Mouse (Mus musculus) ES-E14 (cell line): Measurements from ENCODE around the gene Hjurp. TPM values are rescaled to one million over a fixed set of nuclear protein-coding genes. Genes with fewer than 3 reads are reported as not detected.

Experiments
- DNase-seq: peaks from one replicate; pipeline ENCODE4 v3.0.0-alpha.2; 2013; ENCODE audit warnings: low read depth, low spot score
- H3K27ac ChIP-seq: 2 replicates; pipeline ENCODE4 v1.5.1; 2012; ENCODE audit warnings: low read depth, mild to moderate bottlenecking, low read length, moderate library complexity, mixed read lengths; ENCODE audit not compliant: poor library complexity, insufficient read depth, severe bottlenecking
- H3K36me3 ChIP-seq: 2 replicates; pipeline ENCODE4 v1.6.1; 2012; ENCODE audit warnings: mild to moderate bottlenecking, low read length, moderate library complexity, mixed read lengths; ENCODE audit not compliant: control insufficient read depth, poor library complexity, insufficient read depth, severe bottlenecking
- H3K4me1 ChIP-seq, 2 experiments: fragments of 150-350 bp in 1 of 2; sonication (generic) in 1 of 2; 2 replicates each; pipeline ENCODE4 v1.6.1; 2012; ENCODE audit warnings: low read length in 2 of 2, mild to moderate bottlenecking in 1 of 2, mixed read lengths in 1 of 2; ENCODE audit not compliant: control insufficient read depth in 2 of 2, insufficient read depth in 2 of 2, poor library complexity in 1 of 2
- H3K4me3 ChIP-seq, 2 experiments: fragments of 150-350 bp in 1 of 2; sonication (generic) in 1 of 2; 2 replicates each; pipeline ENCODE4 v1.5.1; 2012; ENCODE audit warnings: low read length in 2 of 2, low read depth in 1 of 2, mild to moderate bottlenecking in 1 of 2, mixed read lengths in 1 of 2; ENCODE audit not compliant: insufficient read depth in 1 of 2, poor library complexity in 1 of 2, severe bottlenecking in 1 of 2
- H3K9ac ChIP-seq: 2 replicates; pipeline ENCODE4 v1.6.1; 2012; ENCODE audit warnings: low read depth, mild to moderate bottlenecking, low read length, mixed read lengths; ENCODE audit not compliant: poor library complexity, insufficient read depth, severe bottlenecking
- H3K9me3 ChIP-seq: fragments of 150-350 bp; sonication (generic); 2 replicates; pipeline ENCODE4 v1.6.1; 2012; ENCODE audit warnings: low read depth, mild to moderate bottlenecking, low read length; ENCODE audit not compliant: control insufficient read depth, insufficient read depth
- CHD2 ChIP-seq: IDR thresholded peaks from 2 replicates; pipeline ENCODE4 v1.6.1; 2014; ENCODE audit warnings: mild to moderate bottlenecking, low read depth, low read length, inconsistent platforms
- HCFC1 ChIP-seq: IDR thresholded peaks from 2 replicates; pipeline ENCODE4 v1.6.1; 2012; ENCODE audit warnings: low read length, inconsistent platforms, borderline replicate concordance; ENCODE audit not compliant: insufficient read depth
- MAFK ChIP-seq: IDR thresholded peaks from 2 replicates; pipeline ENCODE4 v1.6.1; 2014; ENCODE audit warnings: mild to moderate bottlenecking, low read depth, low read length, inconsistent platforms; ENCODE audit not compliant: insufficient read depth
- ZC3H11A ChIP-seq: IDR thresholded peaks from 2 replicates; pipeline ENCODE4 v1.6.1; 2012; ENCODE audit warnings: low read depth, mild to moderate bottlenecking, inconsistent platforms, low read length, borderline replicate concordance
- ZNF384 ChIP-seq: IDR thresholded peaks from 2 replicates; pipeline ENCODE4 v1.6.1; 2012; ENCODE audit warnings: low read depth, low read length, inconsistent platforms
- in situ Hi-C, 2 experiments: fragments of 600-800 bp; cut with MboI; formaldehyde crosslinking; loops; one replicate each; pipeline ENCODE4 v1.15.1; 2025; ENCODE audit warnings: low sequenced_read_pairs in 2 of 2, inconsistent platforms in 1 of 2; ENCODE audit not compliant: unreplicated experiment in 2 of 2
- total RNA-seq: library from RNA; depleted of rRNA; stranded (reverse); fragments of 300-350 nt; gene quantifications from 2 replicates; pipeline ENCODE4 v1.2.3, GENCODE M21; 2012

The Hjurp gene
- total RNA-seq, 1 experiment, result 168 TPM

DNA sequence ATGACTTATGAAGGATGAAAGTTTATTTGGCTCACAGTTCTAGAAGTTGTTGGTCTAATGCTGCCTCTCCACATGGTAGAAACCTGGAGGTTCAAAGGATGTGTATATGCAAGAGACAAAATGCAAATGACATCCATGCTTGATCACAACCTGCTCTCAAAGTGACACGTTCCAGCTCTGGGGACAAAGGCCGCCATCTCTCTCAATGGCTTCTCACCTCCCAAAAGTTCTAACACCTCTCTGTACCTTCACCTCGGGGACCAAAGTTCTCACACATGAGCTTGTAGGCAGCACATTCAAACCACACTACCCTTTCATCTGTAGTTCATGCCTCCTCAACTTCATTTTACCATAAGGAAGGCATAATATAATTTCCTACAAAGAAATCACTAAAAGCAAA, 59.9 kb downstream of the Hjurp start:
- Histone ChIP-seq H3K9ac (no peak overlapping the region), H3K4me3 (no peak overlapping the region), H3K27ac (no peak overlapping the region), H3K4me1 (no peaks in the 10 kb centered on the region), H3K36me3 (no peaks in the 10 kb centered on the region), H3K9me3 (no peaks in the 10 kb centered on the region)
- no peak for DNase-seq
- no peak for TF ChIP-seq HCFC1
- TF ChIP-seq MAFK, result no peak
- TF ChIP-seq ZC3H11A, result no peak
- TF ChIP-seq CHD2, result no peak
- no peak for TF ChIP-seq ZNF384
- in situ Hi-C loops, result no loop called here

DNA sequence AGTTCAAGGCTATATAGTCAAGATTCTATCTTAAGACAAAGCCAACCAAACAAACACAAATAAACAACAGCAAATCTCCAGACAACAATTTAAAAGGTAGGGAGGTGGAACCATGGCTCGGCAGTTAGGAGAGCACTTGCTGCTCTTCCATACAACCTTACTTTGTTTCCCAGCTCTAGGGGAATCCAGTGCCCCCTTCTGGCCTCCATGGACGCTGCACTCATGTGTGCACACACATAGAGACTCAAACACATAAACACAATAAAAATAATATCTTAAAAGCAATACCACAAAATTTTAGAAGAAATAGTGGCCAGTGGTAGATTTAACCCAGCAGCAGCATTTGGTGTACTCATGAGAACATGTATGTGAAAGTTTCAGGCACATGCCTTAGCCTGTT, 60.3 kb downstream of the Hjurp start:
- Histone ChIP-seq H3K27ac (no peak overlapping the region), H3K4me3 (no peak overlapping the region), H3K36me3 (no peaks in the 10 kb centered on the region), H3K4me1 (no peaks in the 10 kb centered on the region), H3K9ac (no peak overlapping the region), H3K9me3 (no peaks in the 10 kb centered on the region)
- in situ Hi-C loops, result no loop called here
- no peak for DNase-seq
- TF ChIP-seq CHD2 (no peak), ZC3H11A (no peak)

DNA sequence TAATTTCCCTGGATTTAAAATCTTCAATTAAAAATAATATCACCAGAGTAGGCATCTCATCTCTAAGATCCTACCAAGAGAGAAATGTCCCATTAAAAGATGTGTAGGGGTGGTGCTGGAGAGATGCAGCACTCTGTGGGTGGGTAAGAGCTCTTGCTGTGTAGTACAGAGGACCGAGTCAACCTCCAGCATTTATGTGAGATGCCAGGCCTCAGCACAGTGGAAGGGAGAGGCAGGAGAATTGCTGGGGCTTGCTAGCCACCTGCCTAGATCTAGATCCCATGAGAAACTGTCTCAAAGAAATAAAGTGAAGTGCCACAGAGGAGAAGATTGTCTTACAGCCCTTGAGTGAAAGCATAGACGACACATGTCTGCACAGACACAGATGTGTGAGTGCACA, 60.9 kb downstream of the Hjurp start:
- no peak for DNase-seq
- no peak overlapping the region for H3K4me3 ChIP-seq
- TF ChIP-seq ZNF384 (no peak), ZC3H11A (no peak), HCFC1 (no peak), MAFK (no peak), CHD2 (no peak)
- H3K9ac ChIP-seq, result no peak overlapping the region
- no peaks in the 10 kb centered on the region for H3K4me1 ChIP-seq
- no peaks in the 10 kb centered on the region for H3K36me3 ChIP-seq
- H3K27ac ChIP-seq, result no peak overlapping the region
- H3K9me3 ChIP-seq, result no peaks in the 10 kb centered on the region
- in situ Hi-C loops, result no loop called here

DNA sequence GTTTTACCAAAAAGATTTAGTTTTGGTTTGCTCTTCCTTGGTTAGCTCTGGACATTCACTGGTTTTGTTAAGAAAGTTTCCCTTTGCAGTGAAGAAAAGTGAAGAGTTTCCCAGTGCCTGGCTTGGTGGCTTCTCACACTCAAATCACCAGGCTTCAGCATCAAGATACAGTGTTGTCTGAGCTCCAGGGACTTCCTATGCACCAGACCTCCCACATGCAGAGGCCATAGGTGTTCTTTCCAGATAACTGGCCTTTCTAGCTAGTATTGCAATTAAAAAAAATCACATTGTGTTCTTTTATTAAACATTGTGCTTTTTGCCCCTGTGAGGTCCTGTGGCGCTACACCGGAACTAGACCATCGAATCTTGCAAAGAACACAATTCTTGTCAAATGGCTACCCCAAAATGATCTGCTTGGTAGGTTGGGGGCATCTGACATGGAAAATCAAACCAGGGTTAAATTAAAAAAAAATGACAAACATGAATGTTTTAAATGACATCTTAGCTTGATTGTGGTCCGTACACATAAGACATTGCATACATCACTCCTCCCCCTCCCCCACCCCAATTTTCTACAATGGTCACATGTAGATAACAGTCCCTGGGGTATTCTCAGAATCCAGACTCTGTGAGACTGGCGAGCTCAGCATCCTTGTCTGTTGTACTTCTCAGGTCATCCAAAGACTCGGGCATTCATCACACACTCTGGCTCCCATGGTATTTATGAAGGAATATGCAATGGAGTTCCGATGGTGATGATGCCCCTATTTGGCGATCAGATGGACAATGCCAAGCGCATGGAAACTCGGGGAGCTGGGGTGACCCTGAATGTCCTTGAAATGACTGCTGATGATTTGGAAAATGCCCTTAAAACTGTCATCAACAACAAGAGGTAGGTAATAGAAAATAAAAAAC, 61.7 kb downstream of the Hjurp start:
- no peak for TF ChIP-seq ZC3H11A
- in situ Hi-C loops, result no loop called here
- no peak for DNase-seq
- Histone ChIP-seq H3K4me3 (no peak overlapping the region), H3K36me3 (no peaks in the 10 kb centered on the region), H3K9me3 (no peaks in the 10 kb centered on the region), H3K4me1 (no peaks in the 10 kb centered on the region), H3K9ac (no peak overlapping the region), H3K27ac (no peak overlapping the region)

DNA sequence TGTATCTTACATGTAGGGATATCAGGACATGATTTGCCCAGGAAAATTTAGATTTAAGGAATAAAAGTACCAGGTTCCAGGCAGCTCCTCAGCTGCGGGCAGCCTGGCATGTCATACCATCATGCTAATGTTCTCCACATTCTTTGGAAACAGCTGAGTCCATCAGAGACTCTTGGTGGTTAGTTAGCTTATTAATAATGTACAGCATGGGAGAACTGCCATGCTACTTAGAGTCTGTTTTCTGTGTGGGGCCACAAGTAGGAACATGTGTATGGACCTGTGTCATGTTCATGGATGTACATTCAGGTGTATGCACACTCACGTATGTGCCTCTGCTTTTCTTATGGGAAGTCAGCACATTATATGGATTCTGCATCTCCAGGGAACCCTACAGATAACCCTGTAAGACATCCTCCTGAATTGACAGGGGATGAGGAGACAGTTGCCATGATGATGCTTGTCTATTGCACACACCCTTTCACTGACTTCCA, 62.9 kb downstream of the Hjurp start:
- H3K9me3 ChIP-seq, result no peaks in the 10 kb centered on the region
- in situ Hi-C loops, result no loop called here

More for the DNA sequence above, 62.9 kb downstream of the Hjurp start:
- H3K27ac ChIP-seq, result no peak overlapping the region
- no peaks in the 10 kb centered on the region for H3K4me1 ChIP-seq
- TF ChIP-seq MAFK (no peak), ZC3H11A (no peak), ZNF384 (no peak), HCFC1 (no peak), CHD2 (no peak)
- no peaks in the 10 kb centered on the region for H3K36me3 ChIP-seq
- no peak overlapping the region for H3K4me3 ChIP-seq
- H3K9ac ChIP-seq, result no peak overlapping the region
- DNase-seq, result no peak
